Mouse (Mus musculus) myocyte (in vitro differentiated cells): Measurements from ENCODE around the gene Ikzf1. TPM values are rescaled to one million over a fixed set of nuclear protein-coding genes. Genes with fewer than 3 reads are reported as not detected.

Source experiments
- H3K27me3 ChIP-seq: one replicate; pipeline ENCODE4 v1.6.1; 2011; ENCODE audit not compliant: control insufficient read depth, insufficient read depth, insufficient read length
- H3K36me3 ChIP-seq: one replicate; pipeline ENCODE4 v1.6.1; 2011; ENCODE audit not compliant: control insufficient read depth, insufficient read depth
- H3K4me2 ChIP-seq: one replicate; pipeline ENCODE4 v1.6.1; 2011; ENCODE audit warnings: low read depth, control low read depth
- H3K4me3 ChIP-seq: one replicate; pipeline ENCODE4 v1.5.1; 2011; ENCODE audit warnings: mild to moderate bottlenecking, control low read depth, moderate library complexity
- H3K79me2 ChIP-seq: one replicate; pipeline ENCODE4 v1.6.1; 2011; ENCODE audit not compliant: control insufficient read depth, insufficient read depth
- H3ac ChIP-seq: one replicate; pipeline ENCODE4 v1.6.1; 2011; ENCODE audit not compliant: control insufficient read depth, insufficient read length
- CEBPB ChIP-seq: IDR thresholded peaks from 2 replicates; pipeline ENCODE4 v1.6.1; 2011; ENCODE audit warnings: mild to moderate bottlenecking, moderate library complexity; ENCODE audit not compliant: poor library complexity, insufficient read depth, severe bottlenecking
- E2F4 ChIP-seq: IDR thresholded peaks from one replicate; pipeline ENCODE4 v1.6.1; 2011; ENCODE audit warnings: mild to moderate bottlenecking, control low read depth, moderate library complexity; ENCODE audit not compliant: insufficient read depth
- MAX ChIP-seq: IDR thresholded peaks from one replicate; pipeline ENCODE4 v1.6.1; 2011; ENCODE audit warnings: low read depth, mild to moderate bottlenecking, control low read depth
- MYOD1 ChIP-seq, 3 experiments: IDR thresholded peaks; one replicate each; pipeline ENCODE4 v1.6.1; 2011; ENCODE audit warnings: control low read depth in 2 of 3, low read depth in 2 of 3, mild to moderate bottlenecking in 2 of 3, moderate library complexity in 1 of 3; ENCODE audit not compliant: insufficient read length in 2 of 3, control insufficient read depth in 1 of 3
- MYOG ChIP-seq, 3 experiments: IDR thresholded peaks; one replicate each; pipeline ENCODE4 v1.6.1; 2011; ENCODE audit warnings: control low read depth in 2 of 3, low read depth in 2 of 3, mild to moderate bottlenecking in 2 of 3; ENCODE audit not compliant: insufficient read length in 2 of 3, control insufficient read depth in 1 of 3, insufficient read depth in 1 of 3
- POLR2A ChIP-seq: IDR thresholded peaks from one replicate; pipeline ENCODE4 v1.6.1; 2011; ENCODE audit warnings: low read depth, mild to moderate bottlenecking, control low read depth, moderate library complexity; ENCODE audit not compliant: insufficient read length
- POLR2AphosphoS2 ChIP-seq: IDR thresholded peaks from one replicate; pipeline ENCODE4 v1.6.1; 2011; ENCODE audit warnings: low read depth, control low read depth; ENCODE audit not compliant: insufficient read length
- REST ChIP-seq: IDR thresholded peaks from one replicate; pipeline ENCODE4 v1.6.1; 2011; ENCODE audit warnings: mild to moderate bottlenecking, control low read depth, moderate library complexity; ENCODE audit not compliant: insufficient read depth, insufficient read length
- SRF ChIP-seq: IDR thresholded peaks from one replicate; pipeline ENCODE4 v1.6.1; 2011; ENCODE audit warnings: low read depth; ENCODE audit not compliant: control insufficient read depth, insufficient read length
- TCF12 ChIP-seq: IDR thresholded peaks from one replicate; pipeline ENCODE4 v1.6.1; 2011; ENCODE audit warnings: mild to moderate bottlenecking, control low read depth; ENCODE audit not compliant: poor library complexity, insufficient read depth, severe bottlenecking
- TCF3 ChIP-seq: IDR thresholded peaks from one replicate; pipeline ENCODE4 v1.6.1; 2011; ENCODE audit warnings: low read depth, control low read depth; ENCODE audit not compliant: insufficient read length
- USF1 ChIP-seq: IDR thresholded peaks from one replicate; pipeline ENCODE4 v1.6.1; 2011; ENCODE audit warnings: low read depth, mild to moderate bottlenecking, control low read depth, moderate library complexity
- polyA plus RNA-seq: library from polyadenylated mRNA; unstranded; fragments of >200 nt; fragmentation: generic; extraction: Trizol; gene quantifications from one replicate; pipeline ENCODE4 v1.2.1, GENCODE M21; 2012; ENCODE audit warnings: missing spikeins

Ikzf1 gene
- polyA plus RNA-seq, 1 experiment = 0.19 TPM

GRCm38 (mm10) chr11:11751091-11751490 lies 66.3 kb downstream of the Ikzf1 start:
- H3K36me3 ChIP-seq = no peaks in the 10 kb centered on the region
- peaks cover 14% of the 10 kb centered on the region for H3K27me3 ChIP-seq
- no peak overlapping the region for H3ac ChIP-seq
- no peak overlapping the region for H3K4me3 ChIP-seq
- H3K4me2 ChIP-seq = no peak overlapping the region
- no peaks in the 10 kb centered on the region for H3K79me2 ChIP-seq
- TF ChIP-seq MYOD1 (IDR thresholded peaks at IDR 0.05; ENCODE audit: control insufficient read depth in 1 of 3, insufficient read length in 2 of 3, low read depth in 2 of 3) (no peak), MAX (no peak), REST (no peak), POLR2AphosphoS2 (no peak)

- H3K79me2 ChIP-seq = no peaks in the 10 kb centered on the region
- H3K36me3 ChIP-seq = no peaks in the 10 kb centered on the region
- H3K4me3 ChIP-seq = no peak overlapping the region
- TF ChIP-seq CEBPB (no peak), SRF (no peak), E2F4 (no peak), USF1 (no peak), TCF3 (no peak), POLR2A (no peak), REST (no peak), POLR2AphosphoS2 (no peak), MAX (no peak), MYOG (IDR thresholded peaks at IDR 0.05; ENCODE audit: control insufficient read depth in 1 of 3, insufficient read depth in 1 of 3, insufficient read length in 2 of 3, low read depth in 2 of 3) (no peak), TCF12 (no peak), MYOD1 (IDR thresholded peaks at IDR 0.05; ENCODE audit: control insufficient read depth in 1 of 3, insufficient read length in 2 of 3, low read depth in 2 of 3) (no peak)
- H3ac ChIP-seq = no peak overlapping the region
- peaks cover 7% of the 10 kb centered on the region for H3K27me3 ChIP-seq
- no peak overlapping the region for H3K4me2 ChIP-seq
Observed at GRCm38 (mm10) chr11:11752859-11753258, 68.1 kb downstream of the Ikzf1 start.

DNA sequence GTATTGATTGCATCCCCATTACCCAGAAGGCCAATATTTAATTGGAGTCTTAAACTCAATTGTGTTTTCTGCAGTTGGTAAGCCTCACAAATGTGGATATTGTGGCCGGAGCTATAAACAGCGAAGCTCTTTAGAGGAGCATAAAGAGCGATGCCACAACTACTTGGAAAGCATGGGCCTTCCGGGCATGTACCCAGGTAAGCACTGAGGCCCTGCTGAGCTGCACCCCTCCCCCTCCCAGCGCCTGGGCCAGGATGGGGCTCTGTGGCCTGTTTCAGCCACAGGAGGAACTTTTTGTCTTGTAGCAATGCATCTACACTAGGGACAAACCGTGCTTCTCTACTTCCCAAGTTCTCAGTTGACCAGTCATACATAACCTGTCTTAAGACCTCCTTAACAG lies 73.3 kb downstream of the Ikzf1 start:
- TF ChIP-seq MAX (no peak), SRF (no peak), POLR2A (no peak), USF1 (no peak), MYOG (IDR thresholded peaks at IDR 0.05; ENCODE audit: control insufficient read depth in 1 of 3, insufficient read depth in 1 of 3, insufficient read length in 2 of 3, low read depth in 2 of 3) (no peak), POLR2AphosphoS2 (no peak), REST (no peak), TCF12 (no peak), TCF3 (no peak), MYOD1 (IDR thresholded peaks at IDR 0.05; ENCODE audit: control insufficient read depth in 1 of 3, insufficient read length in 2 of 3, low read depth in 2 of 3) (no peak), E2F4 (no peak), CEBPB (no peak)
- Histone ChIP-seq H3K4me3 (no peak overlapping the region), H3ac (no peak overlapping the region), H3K4me2 (no peak overlapping the region), H3K79me2 (no peaks in the 10 kb centered on the region), H3K27me3 (no peaks in the 10 kb centered on the region), H3K36me3 (no peaks in the 10 kb centered on the region)

DNA sequence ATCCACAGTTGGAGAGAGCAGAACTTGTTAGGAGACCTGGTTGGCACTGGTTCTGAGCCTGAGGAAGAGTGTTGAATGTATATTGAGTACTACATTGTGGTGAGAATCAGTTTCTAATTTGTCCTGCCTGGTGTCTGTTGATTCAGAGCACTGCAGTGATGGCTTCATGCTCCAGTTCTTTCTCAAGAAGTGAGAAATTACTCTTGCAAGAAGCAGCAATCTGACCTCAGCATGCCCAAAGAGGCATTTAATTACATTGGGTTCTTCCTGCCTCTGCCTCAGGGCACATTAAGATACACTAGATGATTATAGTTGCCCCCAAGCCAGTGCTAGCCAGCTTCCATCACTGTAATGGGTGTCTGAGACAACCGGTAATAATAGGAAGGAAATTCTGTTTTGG lies 74.1 kb downstream of the Ikzf1 start:
- no peak overlapping the region for H3K4me2 ChIP-seq
- H3ac ChIP-seq = no peak overlapping the region
- H3K27me3 ChIP-seq = no peaks in the 10 kb centered on the region
- no peak overlapping the region for H3K4me3 ChIP-seq
- no peaks in the 10 kb centered on the region for H3K79me2 ChIP-seq
- no peaks in the 10 kb centered on the region for H3K36me3 ChIP-seq
- no peak for TF ChIP-seq SRF
- TF ChIP-seq CEBPB = no peak
- TF ChIP-seq TCF3 = no peak
- TF ChIP-seq POLR2A = no peak
- TF ChIP-seq REST = no peak
- no peak for TF ChIP-seq MAX

DNA sequence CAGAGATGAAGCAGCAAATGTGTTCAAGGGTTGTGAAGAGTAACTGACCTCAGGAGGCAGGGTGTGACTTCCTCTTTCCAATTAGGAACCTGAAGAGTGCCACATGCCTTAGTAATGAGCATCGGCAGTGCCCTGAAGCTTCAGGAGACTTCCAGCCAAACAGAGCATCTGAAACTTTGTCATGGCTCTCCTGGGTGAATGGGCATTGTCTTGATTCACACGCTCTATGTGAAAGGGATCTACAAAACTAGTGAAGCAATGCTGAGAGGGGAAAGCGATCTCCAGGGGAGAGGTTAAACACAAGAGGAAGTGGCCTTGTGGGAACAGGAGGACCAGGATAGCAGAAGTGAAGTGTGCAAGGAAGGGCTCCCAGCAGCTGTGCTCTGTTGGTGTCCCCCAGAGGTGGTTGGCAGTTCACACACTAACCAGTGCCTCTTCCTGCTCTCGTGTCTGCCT lies 78.4 kb downstream of the Ikzf1 start:
- no peak overlapping the region for H3K4me2 ChIP-seq
- H3K36me3 ChIP-seq = no peaks in the 10 kb centered on the region
- H3K27me3 ChIP-seq = no peaks in the 10 kb centered on the region
- TF ChIP-seq TCF3 (no peak), POLR2AphosphoS2 (no peak), MYOD1 (IDR thresholded peaks at IDR 0.05; ENCODE audit: control insufficient read depth in 1 of 3, insufficient read length in 2 of 3, low read depth in 2 of 3) (no peak), CEBPB (no peak), MYOG (IDR thresholded peaks at IDR 0.05; ENCODE audit: control insufficient read depth in 1 of 3, insufficient read depth in 1 of 3, insufficient read length in 2 of 3, low read depth in 2 of 3) (no peak), TCF12 (no peak), E2F4 (no peak), REST (no peak), USF1 (no peak), POLR2A (no peak), MAX (no peak), SRF (no peak)
- no peak overlapping the region for H3ac ChIP-seq
- no peaks in the 10 kb centered on the region for H3K79me2 ChIP-seq
- no peak overlapping the region for H3K4me3 ChIP-seq
